Mouse (Mus musculus) urinary bladder, postnatal 36 days (tissue): Measurements from ENCODE around the gene Tmem251.

Experiments
- DNase-seq, 2 experiments: peaks; one replicate each; pipeline ENCODE4 v3.0.0; 2022; ENCODE audit warnings: low spot score in 2 of 2, mixed read lengths in 1 of 2

The Tmem251 gene

DNA sequence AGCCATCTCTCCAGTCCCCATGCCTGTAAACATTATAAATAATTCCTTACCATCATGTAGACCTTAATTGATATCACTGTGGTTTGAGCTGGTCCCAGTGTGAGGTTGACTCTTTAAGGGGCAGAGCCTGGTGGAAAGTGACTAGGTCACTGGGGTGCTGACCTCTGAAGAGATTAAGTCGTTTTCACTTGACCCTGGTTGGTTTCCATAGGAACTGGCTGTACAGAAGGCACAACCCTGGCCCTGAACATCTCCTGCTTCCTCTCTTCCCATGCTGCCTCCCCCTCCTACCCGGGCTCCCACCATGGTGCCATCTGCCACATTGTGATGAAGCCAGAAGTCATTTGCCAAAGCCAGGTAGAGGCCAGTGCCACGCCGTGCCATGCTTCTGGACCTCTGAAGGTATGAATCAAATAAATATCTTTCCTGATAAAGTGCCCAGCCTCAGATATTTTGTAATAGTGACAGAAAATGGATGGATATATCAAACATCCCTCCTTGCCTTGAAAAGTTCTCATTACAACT, 32.6 kb upstream of the Tmem251 start:
- no peak for DNase-seq

DNA sequence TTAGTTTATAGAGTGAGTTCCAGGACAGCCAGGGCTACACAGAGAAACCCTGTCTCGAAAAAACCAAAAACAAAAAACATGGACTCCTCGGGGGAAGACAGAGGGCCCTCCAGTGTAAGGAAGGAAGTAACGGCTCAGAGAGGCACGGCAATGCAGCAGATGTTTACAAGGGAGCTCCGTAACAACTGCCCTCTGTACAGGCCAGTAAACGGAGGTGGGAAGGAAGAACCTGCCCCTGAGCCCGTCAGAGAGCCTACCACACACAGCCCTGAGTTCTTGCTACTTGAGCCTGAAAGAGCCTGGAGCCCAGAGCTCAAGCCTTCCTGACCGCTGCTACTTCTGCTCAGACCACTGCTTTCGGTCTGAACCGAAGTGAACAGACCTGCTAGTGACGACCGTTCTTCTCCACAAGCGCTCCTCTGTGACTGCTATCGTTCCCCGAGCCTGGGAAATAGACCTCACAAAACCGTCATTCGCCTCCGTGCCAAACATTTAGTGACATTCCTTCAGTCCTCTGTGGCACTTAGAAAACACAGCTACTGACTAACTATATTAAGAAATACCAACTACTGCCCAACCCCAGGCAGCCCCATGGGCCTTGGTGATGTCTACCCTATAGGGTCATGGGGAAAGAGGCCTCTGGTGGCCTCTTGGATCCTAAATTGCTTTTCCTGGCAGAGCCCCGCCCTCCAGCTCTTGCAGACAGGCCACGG, 30.3 kb upstream of the Tmem251 start:
- DNase-seq: no peak

DNA sequence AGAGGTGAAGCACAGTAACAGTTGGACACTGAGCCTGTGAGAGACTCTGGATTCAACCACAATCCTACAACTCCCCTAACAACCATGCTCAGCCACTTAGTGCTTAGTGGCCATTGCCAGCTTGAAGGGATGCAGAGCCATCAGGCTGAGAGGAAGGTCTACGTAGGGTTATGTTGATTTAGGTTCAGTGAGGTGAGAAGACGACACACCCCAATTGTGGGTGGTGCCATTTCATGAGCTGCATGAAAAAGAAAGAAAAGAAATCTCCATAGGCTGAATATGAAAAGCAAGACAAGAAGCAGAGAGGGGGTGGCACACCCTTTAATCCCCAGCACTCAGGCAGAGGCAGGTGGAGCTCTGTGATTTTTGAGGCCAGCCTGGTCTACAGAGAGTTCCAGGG, 29.4 kb upstream of the Tmem251 start:
- DNase-seq: no peak

DNA sequence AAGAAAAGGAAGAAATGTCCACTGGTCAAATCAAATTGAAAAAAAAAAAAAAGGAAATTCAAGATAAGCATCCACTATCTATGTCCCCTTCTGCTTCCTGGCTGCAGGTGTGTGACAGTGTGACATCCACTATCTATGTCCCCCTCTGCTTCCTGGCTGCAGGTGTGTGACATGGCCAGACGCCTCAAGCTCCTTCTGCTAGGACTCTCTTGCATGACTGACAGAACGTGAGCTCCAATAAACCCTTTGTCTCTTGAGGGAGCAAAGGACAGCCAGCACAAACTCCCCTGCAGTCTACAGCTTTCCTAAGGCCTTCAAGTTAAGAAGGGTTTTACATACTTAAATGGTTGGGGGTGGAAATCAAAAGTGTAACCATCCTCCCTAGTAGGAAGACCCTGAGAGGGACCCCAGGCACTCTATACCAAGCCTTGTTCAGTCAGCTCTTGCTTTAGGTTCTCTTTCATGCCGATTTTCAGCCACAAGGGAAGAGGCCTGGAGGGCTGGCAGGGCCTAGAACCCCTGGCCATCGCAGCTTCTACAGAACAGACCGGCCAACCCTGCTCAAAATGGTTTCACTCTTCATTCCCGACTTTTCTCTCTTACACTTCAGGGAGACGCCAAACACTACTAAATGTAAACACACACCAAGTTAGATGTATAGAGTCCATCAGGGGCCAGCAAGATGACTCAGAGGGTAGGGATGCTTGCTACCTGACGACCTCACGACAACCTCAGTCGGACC, 28.7 kb upstream of the Tmem251 start:
- no peak for DNase-seq

DNA sequence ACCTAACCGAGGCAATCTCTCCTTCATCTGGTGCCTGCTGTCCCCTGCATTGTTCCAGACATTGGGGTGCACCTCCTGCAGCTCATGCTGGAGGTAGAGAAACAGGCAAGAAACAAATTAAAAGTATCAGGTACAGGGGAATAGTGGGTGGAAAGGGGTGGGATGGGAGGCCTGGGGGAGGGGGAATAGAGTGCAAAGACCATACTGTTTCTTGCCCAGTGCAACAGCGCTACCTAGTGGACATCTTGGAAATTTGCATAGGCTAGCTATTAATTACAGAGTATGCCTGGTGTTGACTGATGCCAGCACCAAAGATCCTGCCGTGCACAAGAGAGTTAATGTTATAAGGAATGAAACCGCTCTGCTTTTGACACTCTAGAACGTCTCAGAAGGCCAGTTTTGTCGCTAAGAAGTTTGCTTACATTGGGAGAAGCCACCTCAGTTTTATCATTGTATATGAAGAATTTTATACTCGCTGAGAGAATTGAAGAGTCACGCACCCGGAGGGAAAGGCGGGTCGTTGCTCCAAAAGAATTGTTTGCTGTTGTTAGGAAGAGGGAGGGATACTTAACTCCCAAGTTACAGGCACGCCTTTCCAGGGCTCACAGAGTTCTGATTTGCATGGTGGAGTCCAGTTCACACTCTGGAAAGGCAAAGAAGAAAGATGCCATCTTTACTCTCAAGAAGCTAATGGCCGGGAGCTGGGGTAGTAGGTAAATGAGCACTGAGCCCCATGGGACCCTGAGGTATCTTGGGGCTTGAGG, 23.8 kb upstream of the Tmem251 start:
- no peak for DNase-seq

DNA sequence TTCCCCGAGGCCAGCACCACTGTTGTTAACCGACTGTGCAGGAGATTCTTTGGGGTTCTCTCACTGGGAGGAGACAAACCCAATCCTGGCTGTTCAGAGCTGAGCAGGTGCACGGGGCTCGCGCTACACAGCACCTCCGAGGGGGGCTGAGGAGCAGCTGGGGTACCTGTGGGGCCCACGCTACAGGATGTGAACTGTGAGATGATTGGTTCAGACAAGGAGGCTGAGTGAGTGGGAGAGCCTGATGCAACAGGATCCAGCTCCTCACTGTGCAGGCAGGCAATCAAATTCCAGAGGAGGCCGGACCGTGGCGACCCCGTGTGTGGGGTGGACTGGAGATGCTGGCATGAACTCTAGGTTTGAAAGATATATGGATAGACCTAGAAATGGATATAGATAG, 21.1 kb upstream of the Tmem251 start:
- DNase-seq: no peak

DNA sequence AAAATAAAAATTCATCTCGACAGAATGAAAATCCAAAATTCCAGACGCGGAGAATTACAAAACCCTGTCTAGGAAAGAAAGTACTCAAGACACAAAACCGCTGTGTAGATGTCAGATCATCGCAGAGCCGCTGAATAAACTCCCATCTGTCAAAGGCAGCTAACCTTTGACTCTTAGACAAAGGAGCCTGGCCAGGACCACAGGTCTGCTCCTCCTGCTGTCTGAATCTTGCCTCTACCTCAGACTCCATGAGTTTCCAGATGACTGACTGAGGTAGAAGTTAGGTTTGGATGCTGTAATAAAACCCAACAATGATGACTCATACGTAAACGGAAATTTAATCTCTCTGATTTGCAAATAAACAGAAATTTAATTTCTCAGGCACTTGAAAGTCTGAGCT, 20.6 kb upstream of the Tmem251 start:
- no peak for DNase-seq

DNA sequence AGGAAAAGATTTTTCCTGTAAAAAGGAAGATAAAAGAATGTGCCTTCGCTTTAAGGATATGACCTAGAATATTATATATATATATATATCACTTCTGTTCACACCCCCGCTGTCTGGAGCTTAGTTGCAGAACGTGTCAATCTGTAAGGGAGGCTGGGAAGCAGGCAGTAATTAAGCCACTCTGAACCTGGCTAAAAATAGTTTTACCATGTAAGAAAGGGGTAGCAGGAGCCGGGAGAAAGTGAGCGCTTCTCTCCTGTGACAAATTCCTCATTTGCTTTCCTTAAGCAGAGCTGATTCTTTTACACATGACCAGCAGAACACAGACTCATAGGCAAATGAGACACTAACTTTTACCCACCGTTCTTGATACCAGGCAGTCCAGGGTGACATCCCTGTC, 19.7 kb upstream of the Tmem251 start:
- no peak for DNase-seq

DNA sequence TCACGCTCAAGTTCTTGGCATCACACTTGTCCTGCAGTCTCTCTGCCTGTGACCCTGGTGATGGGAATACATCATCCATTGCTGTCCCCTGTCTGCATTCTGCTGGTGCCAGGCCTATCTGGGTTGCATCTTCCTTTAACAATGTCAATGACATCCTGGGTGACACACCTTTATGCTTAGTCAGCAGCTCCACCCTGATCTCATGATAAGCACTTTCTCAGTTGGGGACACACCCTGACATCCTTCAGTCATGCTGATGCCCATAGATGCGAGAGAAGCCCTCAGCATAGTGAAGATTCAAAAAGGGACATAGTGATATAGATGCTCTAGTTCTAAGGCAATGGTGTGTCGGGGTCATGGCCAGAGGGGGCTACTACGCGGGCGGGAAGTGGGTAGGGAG, 18.4 kb upstream of the Tmem251 start:
- no peak for DNase-seq

DNA sequence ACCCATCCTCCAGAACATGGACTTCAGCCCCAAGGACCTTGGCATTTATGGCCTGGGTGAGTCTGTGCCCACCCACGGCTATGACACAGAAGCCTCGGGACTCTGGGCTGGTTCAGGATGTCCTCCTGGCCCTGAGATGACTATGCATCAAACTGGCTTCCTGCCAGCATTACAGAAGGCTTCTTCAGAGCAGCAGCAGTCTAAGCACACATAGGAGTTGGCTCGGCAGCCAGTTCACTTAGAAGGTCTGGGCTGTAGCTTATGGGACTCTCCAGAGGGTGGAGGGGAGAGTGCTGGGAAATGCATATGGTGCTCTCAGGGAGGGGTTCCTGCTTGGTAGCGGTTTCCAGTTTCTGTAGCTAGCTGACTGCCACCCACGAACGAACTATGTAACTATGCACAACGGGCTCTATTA, 17.8 kb upstream of the Tmem251 start:
- DNase-seq: no peak

DNA sequence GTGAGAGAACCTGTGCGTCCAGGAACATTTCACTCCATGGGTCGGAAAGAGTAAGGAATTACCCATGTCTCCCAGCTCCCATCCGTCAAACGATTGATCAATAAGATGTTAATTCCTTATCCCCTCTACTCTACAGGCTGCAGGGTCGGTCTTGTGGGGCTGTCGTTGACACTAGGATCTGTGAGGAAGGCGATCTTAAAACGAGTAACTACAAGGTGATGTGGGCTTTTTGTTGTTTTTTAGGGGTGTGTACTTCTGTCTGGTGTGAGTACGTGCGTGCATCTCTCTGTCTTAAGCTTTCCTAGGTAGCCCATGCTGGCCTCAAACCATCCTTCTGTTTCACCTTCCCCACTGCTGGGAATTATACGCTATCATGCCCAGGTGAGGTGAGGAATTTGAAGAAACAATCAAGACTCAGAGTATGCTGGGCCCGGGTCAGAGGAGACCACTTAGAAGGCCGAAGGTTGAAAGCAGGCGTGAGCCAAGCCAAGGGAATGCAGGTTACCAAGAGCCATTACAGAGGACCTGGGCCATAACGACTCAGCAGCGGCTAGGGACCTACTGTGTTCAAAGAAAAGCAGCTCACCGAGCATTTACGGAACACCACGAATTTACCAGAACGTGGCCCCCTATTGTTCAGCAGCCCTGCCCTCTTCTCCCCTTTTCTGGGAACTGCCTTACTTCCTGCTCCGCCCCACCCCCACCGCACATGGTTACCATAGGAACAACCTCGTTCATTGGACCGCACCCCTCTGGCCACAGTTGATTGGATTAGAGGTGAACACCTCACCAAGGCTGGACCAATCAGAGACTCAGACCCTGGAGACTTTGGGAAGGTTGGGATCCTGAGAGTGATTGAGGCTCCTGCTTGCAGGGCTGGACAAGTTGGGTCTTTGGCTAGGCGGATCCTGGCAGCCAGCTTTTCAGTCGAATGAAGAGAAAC, 13.4 kb upstream of the Tmem251 start:
- DNase-seq: peak in 1 of 2 experiments; percentile 28

DNA sequence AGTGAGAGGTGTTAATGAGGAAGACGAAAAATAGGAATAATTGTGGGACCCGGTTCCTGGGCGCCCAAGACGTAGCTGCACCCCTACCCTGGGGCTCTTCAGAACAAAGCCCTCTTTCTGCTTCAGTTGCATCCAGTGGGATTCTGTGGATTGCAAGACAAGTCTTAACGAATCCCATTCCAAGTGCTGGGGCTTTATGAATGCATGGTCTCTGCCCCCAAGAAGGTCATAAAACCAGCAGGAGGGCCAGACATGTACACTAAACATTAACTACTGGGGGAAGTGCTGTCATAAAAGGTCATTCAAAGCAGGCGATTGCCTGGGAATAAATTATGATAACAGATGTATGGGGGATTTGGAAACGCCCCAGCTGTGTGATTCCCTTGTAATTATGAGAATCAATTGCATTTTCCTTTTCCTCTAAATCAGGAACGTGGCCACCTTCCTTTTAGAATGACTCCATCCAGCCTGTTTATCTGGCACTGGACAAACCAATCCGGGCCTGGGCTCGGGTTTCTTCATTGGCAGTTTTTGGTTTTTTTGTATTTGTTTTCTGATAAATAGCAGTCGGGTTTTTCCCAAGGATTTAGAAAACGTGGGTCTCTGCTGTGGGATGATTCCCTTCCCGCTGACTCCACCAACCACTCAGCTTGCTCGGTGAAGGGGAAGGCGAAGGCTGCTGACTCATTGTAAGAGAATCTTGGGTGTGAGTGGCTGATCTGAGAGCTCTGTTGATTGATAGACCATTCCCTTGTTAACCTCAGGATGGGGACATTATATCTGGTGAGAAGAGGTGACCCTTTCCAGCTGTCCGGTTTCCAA, 12.6 kb upstream of the Tmem251 start:
- no peak for DNase-seq

DNA sequence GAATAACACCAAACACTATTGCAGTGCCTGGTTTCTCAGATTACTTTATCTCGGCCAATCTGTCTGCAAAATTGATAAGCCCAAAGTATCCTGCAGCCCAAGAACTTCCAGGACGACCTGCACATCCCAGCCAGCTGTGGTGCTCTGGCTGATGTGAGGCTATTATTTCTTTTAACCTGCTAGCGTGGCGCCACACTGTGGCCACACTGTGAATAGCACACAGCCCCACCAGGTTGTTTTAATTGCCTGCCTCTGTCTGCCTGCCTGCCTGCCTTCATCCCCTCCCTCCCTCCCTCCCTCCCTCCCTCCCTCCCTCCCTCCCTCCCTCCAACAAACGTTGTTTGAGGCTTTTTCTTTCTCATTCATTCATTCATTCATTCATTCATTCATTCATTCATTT, 10.2 kb upstream of the Tmem251 start:
- peak in 1 of 2 experiments; percentile 32 for DNase-seq

DNA sequence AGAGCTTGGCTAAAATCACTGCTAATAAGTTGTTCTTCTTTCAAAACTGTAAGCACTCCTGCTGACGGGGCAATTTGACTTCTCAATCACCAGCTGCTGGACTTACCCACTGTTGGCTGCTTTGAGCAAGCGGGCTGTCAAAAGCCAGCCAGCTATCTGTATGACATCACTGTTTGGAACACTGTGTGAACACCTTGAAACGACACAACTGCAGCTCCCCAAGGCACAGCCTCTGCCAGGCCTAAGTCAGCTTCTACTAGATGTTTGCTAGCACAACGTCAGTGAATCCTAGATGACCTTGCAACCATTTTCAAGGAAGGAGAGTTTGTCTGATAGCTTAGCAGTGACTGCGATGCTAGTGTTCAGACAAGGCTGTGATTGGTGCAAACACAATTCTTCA, 4.5 kb upstream of the Tmem251 start:
- no peak for DNase-seq

DNA sequence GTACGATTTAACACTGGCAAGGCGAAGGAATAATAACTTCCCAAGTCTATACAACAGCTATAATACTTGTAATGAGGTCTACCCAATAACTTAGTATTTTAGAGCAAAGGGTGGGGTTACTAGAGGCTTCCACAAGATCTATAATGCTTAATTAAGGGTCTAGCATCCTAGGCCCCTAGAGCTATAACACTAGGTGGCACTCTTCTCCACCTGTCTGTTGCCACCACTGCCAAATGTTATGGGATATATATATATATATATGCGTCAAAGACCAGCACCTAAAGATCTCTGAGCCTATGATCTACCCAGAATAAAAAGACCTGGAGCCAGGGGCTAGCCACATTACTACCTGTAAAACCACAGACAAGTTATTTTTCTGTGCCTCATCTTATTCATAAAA, 3.3 kb upstream of the Tmem251 start:
- no peak for DNase-seq

DNA sequence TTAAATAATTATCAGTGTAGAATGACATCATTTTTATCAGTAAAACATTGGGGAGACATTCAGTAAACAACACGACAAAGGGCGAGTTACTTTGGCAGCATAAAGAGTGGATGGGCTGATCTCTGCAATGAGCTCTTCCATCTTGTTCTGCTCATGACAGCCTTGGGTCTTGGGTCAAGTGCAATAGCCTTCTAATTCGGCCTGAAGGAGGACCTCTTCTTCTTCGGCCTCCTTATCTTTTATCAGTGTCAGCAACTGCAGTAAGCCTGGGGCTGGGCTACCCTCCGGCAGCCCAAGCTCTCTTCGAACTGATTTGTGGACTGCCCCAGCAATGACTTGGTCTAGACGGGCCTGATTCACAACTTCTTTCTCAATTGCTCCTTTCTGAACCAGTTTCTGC, 1.5 kb upstream of the Tmem251 start:
- DNase-seq: no peak

DNA sequence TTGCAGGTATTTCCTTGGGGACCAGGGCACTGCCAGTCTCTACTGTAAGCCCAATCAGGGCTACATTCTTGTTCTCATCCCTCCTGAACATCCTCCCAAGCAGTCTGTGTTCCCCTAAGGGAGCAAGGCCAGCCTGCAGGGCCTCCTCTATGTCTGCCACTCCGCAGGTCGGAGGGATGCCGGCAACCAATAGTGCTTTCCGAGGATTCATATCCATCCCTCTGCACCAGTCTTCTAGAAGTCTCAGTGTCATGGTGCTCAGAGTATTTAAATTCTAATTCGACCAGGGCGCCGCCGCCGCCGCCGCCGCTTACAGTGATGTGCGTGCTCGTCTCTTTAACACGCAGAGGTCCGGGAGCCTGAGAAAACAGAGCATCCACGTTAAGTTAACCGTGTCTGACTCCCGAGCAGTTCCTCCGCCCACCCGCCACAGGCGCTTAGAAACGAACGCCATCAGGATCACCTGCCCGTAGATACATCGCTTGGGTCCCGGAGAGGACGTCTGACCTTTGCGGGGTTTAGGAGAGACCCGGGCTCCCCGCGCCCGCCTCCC, 450 bp upstream of the Tmem251 start:
- no peak for DNase-seq

DNA sequence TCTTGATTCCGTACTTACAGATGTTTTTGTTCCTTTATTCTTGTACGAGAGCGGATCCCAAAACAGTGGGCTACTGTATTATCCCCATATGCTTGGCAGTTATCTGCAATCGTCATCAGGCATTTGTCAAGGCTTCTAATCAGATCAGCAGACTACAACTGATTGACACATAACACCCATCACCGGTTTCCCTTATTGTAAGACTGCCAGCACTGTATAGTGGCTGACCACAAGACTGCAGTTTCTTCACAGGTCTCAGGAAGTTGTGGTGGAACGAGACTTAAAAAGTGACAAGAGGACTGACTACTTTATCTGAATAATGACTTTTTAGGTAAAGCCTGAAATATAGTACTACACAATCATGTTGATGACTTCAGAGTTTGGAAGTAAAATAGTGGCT, 1.3 kb downstream of the Tmem251 start:
- no peak for DNase-seq

DNA sequence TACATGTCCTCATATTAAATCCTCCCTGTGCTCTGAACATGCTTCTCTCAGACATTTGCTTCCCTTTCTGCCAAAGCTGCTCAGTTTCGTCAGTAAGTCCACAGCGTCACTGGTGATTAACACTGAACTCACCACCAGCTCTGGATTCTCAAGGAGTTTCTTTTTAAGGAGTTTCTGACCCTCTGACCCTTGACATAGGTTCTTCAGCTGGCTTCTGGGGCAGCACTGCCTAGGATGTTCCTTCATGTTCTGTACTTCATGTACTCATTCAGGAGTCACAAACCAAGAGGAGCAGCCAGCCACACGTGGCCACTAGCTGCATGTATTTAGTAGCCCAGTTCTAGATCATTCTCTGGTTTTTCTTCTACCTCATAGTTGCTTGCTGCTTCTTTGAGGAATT, 4.7 kb downstream of the Tmem251 start:
- no peak for DNase-seq

DNA sequence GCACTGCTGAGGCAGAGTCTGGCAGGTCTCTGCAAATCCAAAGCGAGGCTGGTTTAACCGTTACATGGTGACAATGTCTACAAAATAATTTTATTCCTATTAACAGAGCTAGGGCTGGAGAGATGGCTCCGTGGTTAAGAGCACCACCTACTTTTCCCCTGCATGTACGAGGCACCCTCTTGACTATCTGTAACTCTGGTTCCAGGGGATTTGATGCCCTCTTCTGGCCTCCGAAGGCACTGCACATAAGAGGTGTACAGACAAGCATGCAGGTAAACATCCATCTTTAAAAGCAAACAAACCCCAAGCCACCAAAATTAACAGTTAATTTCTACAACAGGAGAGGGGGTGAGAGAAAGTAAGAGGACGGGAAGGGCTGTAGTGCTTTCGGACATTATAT, 12.7 kb downstream of the Tmem251 start:
- no peak for DNase-seq
